Mouse (Mus musculus): ENCODE results near the gene Cox19. TPM values are rescaled to one million over a fixed set of nuclear protein-coding genes. Genes with fewer than 3 reads are reported as not detected.
A peak's percentile ranks its signal among the peaks of the same experiment; 100 is the strongest.

The Cox19 gene
- polyA plus RNA-seq, 1 experiment, result 52.9 TPM

- peak overlapping the region; percentile 64 for H3K4me3 ChIP-seq (ENCODE audit: insufficient read depth, poor library complexity, severe bottlenecking)
- peak; percentile 14 for TF ChIP-seq MAX (IDR thresholded peaks at IDR 0.05)
- no peak for TF ChIP-seq USF1 (IDR thresholded peaks at IDR 0.05; ENCODE audit: low read depth)
- no peak for TF ChIP-seq MYOD1 (IDR thresholded peaks at IDR 0.05; ENCODE audit: control insufficient read depth, insufficient read length, low read depth)
- TF ChIP-seq CTCF (IDR thresholded peaks at IDR 0.05; ENCODE audit: control insufficient read depth, insufficient read depth, insufficient read length), result no peak
- TF ChIP-seq MYOG (IDR thresholded peaks at IDR 0.05; ENCODE audit: control insufficient read depth, extremely low read depth, insufficient read length), result no peak
- TF ChIP-seq CEBPB (IDR thresholded peaks at IDR 0.05; ENCODE audit: low read depth), result peak; percentile 92
- TF ChIP-seq FOSL1 (IDR thresholded peaks at IDR 0.05; ENCODE audit: insufficient read depth, low read length, poor library complexity, severe bottlenecking), result no peak
- H3K36me3 ChIP-seq (ENCODE audit: control insufficient read depth, insufficient read depth), result peaks cover 20% of the 10 kb centered on the region
- peak overlapping the region; percentile 76 for H3ac ChIP-seq (ENCODE audit: control insufficient read depth, insufficient read length, low read depth)
- H3K79me2 ChIP-seq (ENCODE audit: control insufficient read depth, insufficient read depth), result peaks cover 17% of the 10 kb centered on the region
- peaks cover 7% of the 10 kb centered on the region for H3K79me3 ChIP-seq (ENCODE audit: low read depth)
- H3K27me3 ChIP-seq (ENCODE audit: control insufficient read depth, insufficient read depth, insufficient read length), result no peaks in the 10 kb centered on the region
Measured at GRCm38 (mm10) chr5:139344687-139345363, 6.4 kb downstream of the Cox19 start.

GRCm38 (mm10) chr5:139344021-139344686 lies 7.1 kb downstream of the Cox19 start:
- Histone ChIP-seq H3K79me2 (ENCODE audit: control insufficient read depth, insufficient read depth) (peaks cover 17% of the 10 kb centered on the region), H3K79me3 (ENCODE audit: low read depth) (peaks cover 7% of the 10 kb centered on the region), H3K4me3 (ENCODE audit: insufficient read depth, poor library complexity, severe bottlenecking) (peak overlapping the region; percentile 64), H3K27me3 (ENCODE audit: control insufficient read depth, insufficient read depth, insufficient read length) (no peaks in the 10 kb centered on the region), H3K36me3 (ENCODE audit: control insufficient read depth, insufficient read depth) (peaks cover 25% of the 10 kb centered on the region), H3ac (ENCODE audit: control insufficient read depth, insufficient read length, low read depth) (peak overlapping the region; percentile 76)
- TF ChIP-seq MAX (IDR thresholded peaks at IDR 0.05) (peak; percentile 20), FOSL1 (IDR thresholded peaks at IDR 0.05; ENCODE audit: insufficient read depth, low read length, poor library complexity, severe bottlenecking) (no peak), CTCF (IDR thresholded peaks at IDR 0.05; ENCODE audit: control insufficient read depth, insufficient read depth, insufficient read length) (peak; percentile 87)

- Histone ChIP-seq H3K36me3 (ENCODE audit: control insufficient read depth, insufficient read depth) (peaks cover 37% of the 10 kb centered on the region), H3K4me3 (ENCODE audit: insufficient read depth, poor library complexity, severe bottlenecking) (no peak overlapping the region)
- no peak for TF ChIP-seq MYOD1 (IDR thresholded peaks at IDR 0.05; ENCODE audit: control insufficient read depth, insufficient read length, low read depth)
- no peak for TF ChIP-seq CTCF (IDR thresholded peaks at IDR 0.05; ENCODE audit: control insufficient read depth, insufficient read depth, insufficient read length)
- TF ChIP-seq MAX (IDR thresholded peaks at IDR 0.05), result no peak
- no peak for TF ChIP-seq CEBPB (IDR thresholded peaks at IDR 0.05; ENCODE audit: low read depth)
- no peak for TF ChIP-seq FOSL1 (IDR thresholded peaks at IDR 0.05; ENCODE audit: insufficient read depth, low read length, poor library complexity, severe bottlenecking)
- no peak for TF ChIP-seq USF1 (IDR thresholded peaks at IDR 0.05; ENCODE audit: low read depth)
- no peak for TF ChIP-seq MYOG (IDR thresholded peaks at IDR 0.05; ENCODE audit: control insufficient read depth, extremely low read depth, insufficient read length)
Measured at GRCm38 (mm10) chr5:139338891-139339290, 12.3 kb downstream of the Cox19 start.

GRCm38 (mm10) chr5:139338403-139338802 lies 12.8 kb downstream of the Cox19 start:
- peaks cover 2% of the 10 kb centered on the region for H3K79me3 ChIP-seq (ENCODE audit: low read depth)
- no peak overlapping the region for H3K4me3 ChIP-seq (ENCODE audit: insufficient read depth, poor library complexity, severe bottlenecking)
- H3K36me3 ChIP-seq (ENCODE audit: control insufficient read depth, insufficient read depth), result peaks cover 37% of the 10 kb centered on the region
- no peak overlapping the region for H3ac ChIP-seq (ENCODE audit: control insufficient read depth, insufficient read length, low read depth)
- no peak for TF ChIP-seq MYOG (IDR thresholded peaks at IDR 0.05; ENCODE audit: control insufficient read depth, extremely low read depth, insufficient read length)
- TF ChIP-seq FOSL1 (IDR thresholded peaks at IDR 0.05; ENCODE audit: insufficient read depth, low read length, poor library complexity, severe bottlenecking), result no peak
- TF ChIP-seq CTCF (IDR thresholded peaks at IDR 0.05; ENCODE audit: control insufficient read depth, insufficient read depth, insufficient read length), result no peak
- TF ChIP-seq MYOD1 (IDR thresholded peaks at IDR 0.05; ENCODE audit: control insufficient read depth, insufficient read length, low read depth), result no peak
- TF ChIP-seq MAX (IDR thresholded peaks at IDR 0.05), result no peak
- no peak for TF ChIP-seq CEBPB (IDR thresholded peaks at IDR 0.05; ENCODE audit: low read depth)
- no peak for TF ChIP-seq USF1 (IDR thresholded peaks at IDR 0.05; ENCODE audit: low read depth)
- peaks cover 2% of the 10 kb centered on the region for H3K79me2 ChIP-seq (ENCODE audit: control insufficient read depth, insufficient read depth)
- H3K27me3 ChIP-seq (ENCODE audit: control insufficient read depth, insufficient read depth, insufficient read length), result no peaks in the 10 kb centered on the region

More at GRCm38 (mm10) chr5:139338891-139339290, 12.3 kb downstream of the Cox19 start:
- H3K79me2 ChIP-seq (ENCODE audit: control insufficient read depth, insufficient read depth), result peaks cover 7% of the 10 kb centered on the region
- H3K27me3 ChIP-seq (ENCODE audit: control insufficient read depth, insufficient read depth, insufficient read length), result no peaks in the 10 kb centered on the region
- H3K79me3 ChIP-seq (ENCODE audit: low read depth), result peaks cover 3% of the 10 kb centered on the region
- H3ac ChIP-seq (ENCODE audit: control insufficient read depth, insufficient read length, low read depth), result no peak overlapping the region

GRCm38 (mm10) chr5:139337826-139338370 lies 13.3 kb downstream of the Cox19 start:
- no peak for TF ChIP-seq MYOD1 (IDR thresholded peaks at IDR 0.05; ENCODE audit: control insufficient read depth, insufficient read length, low read depth)
- TF ChIP-seq MYOG (IDR thresholded peaks at IDR 0.05; ENCODE audit: control insufficient read depth, extremely low read depth, insufficient read length), result no peak
- Histone ChIP-seq H3K27me3 (ENCODE audit: control insufficient read depth, insufficient read depth, insufficient read length) (no peaks in the 10 kb centered on the region), H3ac (ENCODE audit: control insufficient read depth, insufficient read length, low read depth) (no peak overlapping the region), H3K4me3 (ENCODE audit: insufficient read depth, poor library complexity, severe bottlenecking) (no peak overlapping the region), H3K79me2 (ENCODE audit: control insufficient read depth, insufficient read depth) (no peaks in the 10 kb centered on the region), H3K36me3 (ENCODE audit: control insufficient read depth, insufficient read depth) (peaks cover 36% of the 10 kb centered on the region), H3K79me3 (ENCODE audit: low read depth) (peaks cover 2% of the 10 kb centered on the region)

Data from C2C12 (cell line).